Mouse (Mus musculus) forebrain, embryonic 16.5 days (tissue): ENCODE data around the gene Tnpo1. TPM values are rescaled to one million over a fixed set of nuclear protein-coding genes. Genes with fewer than 3 reads are reported as not detected.

Source experiments
- ATAC-seq: fragments of 200-750 bp; cut with Nextera tagmentation; 2 replicates; pipeline ENCODE4 v1.8.0; 2017; ENCODE audit warnings: mild to moderate bottlenecking, moderate library complexity
- H3K27ac ChIP-seq: fragments of 300-500 bp; sonication (generic); 2 replicates; pipeline ENCODE4 v1.5.1; 2014; ENCODE audit warnings: low read length, control low read depth
- H3K27me3 ChIP-seq: fragments of 300-500 bp; sonication (generic); replicated peaks from 2 replicates; pipeline ENCODE4 v1.6.1; 2014; ENCODE audit warnings: low read length; ENCODE audit not compliant: control insufficient read depth, insufficient read depth
- H3K36me3 ChIP-seq: fragments of 300-500 bp; sonication (generic); 2 replicates; pipeline ENCODE4 v1.6.1; 2014; ENCODE audit not compliant: control insufficient read depth, insufficient read depth
- H3K4me1 ChIP-seq: fragments of 300-500 bp; sonication (generic); replicated peaks from 2 replicates; pipeline ENCODE4 v1.6.1; 2014; ENCODE audit warnings: low read length; ENCODE audit not compliant: control insufficient read depth, insufficient read depth
- H3K4me2 ChIP-seq: fragments of 300-500 bp; sonication (generic); 2 replicates; pipeline ENCODE4 v1.6.1; 2014; ENCODE audit warnings: mild to moderate bottlenecking, low read length, control low read depth
- H3K4me3 ChIP-seq: fragments of 300-500 bp; sonication (generic); replicated peaks from 2 replicates; pipeline ENCODE4 v1.5.1; 2014; ENCODE audit warnings: mild to moderate bottlenecking, low read length, control low read depth
- H3K9ac ChIP-seq: fragments of 300-500 bp; sonication (generic); replicated peaks from 2 replicates; pipeline ENCODE4 v1.6.1; 2014; ENCODE audit warnings: low read depth, low read length, control low read depth
- H3K9me3 ChIP-seq: fragments of 300-500 bp; sonication (generic); 2 replicates; pipeline ENCODE4 v1.6.1; 2016; ENCODE audit warnings: low read length; ENCODE audit not compliant: control insufficient read depth
- WGBS: fragments of 180-500 bp; shearing (Covaris S2); extraction: QIAGEN DNeasy Blood & Tissue Kit; methylation state at CpG from one replicate; pipeline ENCODE4 v1.1.7; 2014; 5-methylcytosine and 5-hydroxymethylcytosine counted together
- polyA plus RNA-seq: library from polyadenylated mRNA; unstranded; fragments of >200 nt; fragmentation: Nextera tagmentation; extraction: Ambion mirVana; gene quantifications from 2 replicates; pipeline ENCODE4 v1.2.1, GENCODE M21; 2015

Tnpo1 gene
- polyA plus RNA-seq, 1 experiment from 2014 or later: 52.1 TPM

GRCm38 (mm10) chr13:98813167-98813566 is 113.0 kb downstream of the Tnpo1 start:
- H3K27ac ChIP-seq: no peak overlapping the region
- H3K9me3 ChIP-seq: no peaks in the 10 kb centered on the region
- peaks cover 8% of the 10 kb centered on the region for H3K4me1 ChIP-seq
- no peak overlapping the region for H3K4me3 ChIP-seq
- no peak overlapping the region; the same call in 1 of the 2 replicates for H3K4me2 ChIP-seq
- WGBS: 72% methylated on average over 2 of the region's 2 CpGs
- H3K9ac ChIP-seq: no peak overlapping the region
- H3K27me3 ChIP-seq: no peaks in the 10 kb centered on the region
- no peaks in the 10 kb centered on the region for H3K36me3 ChIP-seq
- no peak for ATAC-seq

- H3K9ac ChIP-seq: no peak overlapping the region
- no peaks in the 10 kb centered on the region for H3K36me3 ChIP-seq
- no peak overlapping the region for H3K27ac ChIP-seq
- no peak for ATAC-seq
- no peaks in the 10 kb centered on the region for H3K27me3 ChIP-seq
- 71% methylated on average over 4 of the region's 4 CpGs for WGBS
- no peak overlapping the region for H3K4me3 ChIP-seq
- H3K4me2 ChIP-seq: no peak overlapping the region
- H3K9me3 ChIP-seq: no peaks in the 10 kb centered on the region
- H3K4me1 ChIP-seq: peaks cover 8% of the 10 kb centered on the region
These were observed 113.9 kb downstream of the Tnpo1 start for GRCm38 (mm10) chr13:98812285-98812684.

- 74% methylated on average over 6 of the region's 6 CpGs for WGBS
- Histone ChIP-seq H3K9ac (no peak overlapping the region), H3K4me3 (no peak overlapping the region), H3K9me3 (no peaks in the 10 kb centered on the region), H3K4me1 (peaks cover 8% of the 10 kb centered on the region), H3K36me3 (peaks cover 2% of the 10 kb centered on the region; the same call in 1 of the 2 replicates), H3K4me2 (no peak overlapping the region), H3K27ac (no peak overlapping the region), H3K27me3 (no peaks in the 10 kb centered on the region)
- ATAC-seq: no peak
These were observed 116.0 kb downstream of the Tnpo1 start for GRCm38 (mm10) chr13:98810143-98810542.

GRCm38 (mm10) chr13:98809087-98809486 is 117.1 kb downstream of the Tnpo1 start:
- Histone ChIP-seq H3K36me3 (peaks cover 4% of the 10 kb centered on the region; the same call in 1 of the 2 replicates), H3K4me3 (no peak overlapping the region), H3K27me3 (no peaks in the 10 kb centered on the region), H3K4me2 (no peak overlapping the region), H3K4me1 (peaks cover 8% of the 10 kb centered on the region), H3K9me3 (no peaks in the 10 kb centered on the region), H3K27ac (no peak overlapping the region), H3K9ac (no peak overlapping the region)
- WGBS: 100% methylated on average over 1 of the region's 1 CpGs
- no peak for ATAC-seq

- 91% methylated on average over 1 of the region's 1 CpGs for WGBS
- Histone ChIP-seq H3K36me3 (peaks cover 16% of the 10 kb centered on the region), H3K4me1 (no peaks in the 10 kb centered on the region), H3K4me2 (no peak overlapping the region), H3K4me3 (no peak overlapping the region), H3K9ac (no peak overlapping the region), H3K9me3 (no peaks in the 10 kb centered on the region), H3K27me3 (no peaks in the 10 kb centered on the region), H3K27ac (no peak overlapping the region)
- ATAC-seq: no peak
These were observed 121.7 kb downstream of the Tnpo1 start for GRCm38 (mm10) chr13:98804480-98804879.

GRCm38 (mm10) chr13:98803699-98804098 is 122.5 kb downstream of the Tnpo1 start:
- H3K36me3 ChIP-seq: peaks cover 16% of the 10 kb centered on the region
- H3K4me2 ChIP-seq: no peak overlapping the region
- H3K27ac ChIP-seq: no peak overlapping the region
- no peaks in the 10 kb centered on the region for H3K27me3 ChIP-seq
- no peak overlapping the region for H3K4me3 ChIP-seq
- no peaks in the 10 kb centered on the region for H3K4me1 ChIP-seq
- ATAC-seq: no peak
- H3K9ac ChIP-seq: no peak overlapping the region
- WGBS: 90% methylated on average over 4 of the region's 4 CpGs
- H3K9me3 ChIP-seq: no peaks in the 10 kb centered on the region

GRCm38 (mm10) chr13:98802957-98803356 is 123.2 kb downstream of the Tnpo1 start:
- no peak overlapping the region for H3K4me3 ChIP-seq
- 91% methylated on average over 3 of the region's 3 CpGs for WGBS
- no peak overlapping the region for H3K27ac ChIP-seq
- no peaks in the 10 kb centered on the region for H3K27me3 ChIP-seq
- no peak overlapping the region for H3K4me2 ChIP-seq
- H3K36me3 ChIP-seq: peaks cover 16% of the 10 kb centered on the region
- H3K9ac ChIP-seq: no peak overlapping the region
- no peaks in the 10 kb centered on the region for H3K9me3 ChIP-seq
- no peak for ATAC-seq
- H3K4me1 ChIP-seq: no peaks in the 10 kb centered on the region

GRCm38 (mm10) chr13:98795511-98795910 is 130.7 kb downstream of the Tnpo1 start:
- Histone ChIP-seq H3K9me3 (no peaks in the 10 kb centered on the region), H3K9ac (no peak overlapping the region), H3K36me3 (peaks cover 12% of the 10 kb centered on the region), H3K4me3 (no peak overlapping the region), H3K27me3 (no peaks in the 10 kb centered on the region), H3K4me2 (no peak overlapping the region), H3K27ac (no peak overlapping the region), H3K4me1 (no peaks in the 10 kb centered on the region)
- WGBS: 99% methylated on average over 3 of the region's 3 CpGs
- ATAC-seq: no peak

- no peak for ATAC-seq
- 100% methylated on average over 1 of the region's 1 CpGs for WGBS
- Histone ChIP-seq H3K4me2 (no peak overlapping the region), H3K9me3 (no peaks in the 10 kb centered on the region), H3K9ac (no peak overlapping the region), H3K27me3 (no peaks in the 10 kb centered on the region), H3K36me3 (peaks cover 5% of the 10 kb centered on the region; the same call in 1 of the 2 replicates), H3K4me3 (no peak overlapping the region), H3K27ac (no peak overlapping the region), H3K4me1 (no peaks in the 10 kb centered on the region)
These were observed 133.3 kb downstream of the Tnpo1 start for GRCm38 (mm10) chr13:98792864-98793263.

- no peak for ATAC-seq
- H3K27ac ChIP-seq: no peak overlapping the region
- H3K4me3 ChIP-seq: no peak overlapping the region
- peaks cover 3% of the 10 kb centered on the region; the same call in 1 of the 2 replicates for H3K36me3 ChIP-seq
- WGBS: 95% methylated on average over 1 of the region's 1 CpGs
- H3K9ac ChIP-seq: no peak overlapping the region
- no peaks in the 10 kb centered on the region for H3K4me1 ChIP-seq
- no peaks in the 10 kb centered on the region for H3K27me3 ChIP-seq
- no peaks in the 10 kb centered on the region for H3K9me3 ChIP-seq
- no peak overlapping the region for H3K4me2 ChIP-seq
These were observed 134.5 kb downstream of the Tnpo1 start for GRCm38 (mm10) chr13:98791693-98792092.
